Mouse (Mus musculus) hindbrain, embryonic 10.5 days (tissue): ENCODE measurements around the gene Myh8. TPM values are rescaled to one million over a fixed set of nuclear protein-coding genes. Genes with fewer than 3 reads are reported as not detected.

Experiments
- DNase-seq: peaks from one replicate; pipeline ENCODE4 v3.0.0-alpha.2; 2017; ENCODE audit warnings: low spot score
- H3K27ac ChIP-seq: fragments of 300-500 bp; sonication (generic); 2 replicates; pipeline ENCODE4 v1.5.1; 2016; ENCODE audit warnings: mild to moderate bottlenecking, moderate library complexity
- H3K27me3 ChIP-seq: fragments of 300-500 bp; sonication (generic); 2 replicates; pipeline ENCODE4 v1.6.1; 2016; ENCODE audit warnings: mild to moderate bottlenecking; ENCODE audit not compliant: poor library complexity, insufficient read depth, severe bottlenecking
- H3K36me3 ChIP-seq: fragments of 300-500 bp; sonication (generic); 2 replicates; pipeline ENCODE4 v1.6.1; 2016; ENCODE audit warnings: mild to moderate bottlenecking, moderate library complexity
- H3K4me1 ChIP-seq: fragments of 300-500 bp; sonication (generic); replicated peaks from 2 replicates; pipeline ENCODE4 v1.6.1; 2016; ENCODE audit warnings: mild to moderate bottlenecking
- H3K4me3 ChIP-seq: fragments of 300-500 bp; sonication (generic); 2 replicates; pipeline ENCODE4 v1.5.1; 2016; ENCODE audit warnings: mild to moderate bottlenecking, moderate library complexity
- H3K9me3 ChIP-seq: fragments of 300-500 bp; sonication (generic); 2 replicates; pipeline ENCODE4 v1.6.1; 2016; ENCODE audit warnings: mild to moderate bottlenecking, moderate library complexity
- WGBS: fragments of 180-500 bp; shearing (Covaris S2); methylation state at CpG from one replicate; pipeline ENCODE4 v1.1.7; 2016; 5-methylcytosine and 5-hydroxymethylcytosine counted together
- polyA plus RNA-seq: library from polyadenylated mRNA; unstranded; fragments of >200 nt; fragmentation: Nextera tagmentation; extraction: Ambion mirVana; gene quantifications from 2 replicates; pipeline ENCODE4 v1.2.1, GENCODE M21; 2016

Myh8 gene
- polyA plus RNA-seq, 1 experiment from 2014 or later = 0.03 TPM

GRCm38 (mm10) chr11:67321358-67321757 lies 44.4 kb downstream of the Myh8 start, which contains the start of gene Myh13:
TSS of gene Myh13 (plus strand) at chr11:67321658.
- Histone ChIP-seq H3K4me1 (no peaks in the 10 kb centered on the region), H3K27ac (no peak within 1 kb of the TSS), H3K9me3 (no peaks in the 10 kb centered on the region), H3K36me3 (no peaks in the 10 kb centered on the region), H3K27me3 (no peaks in the 10 kb centered on the region), H3K4me3 (no peak within 1 kb of the TSS)
- no peak for DNase-seq
- WGBS = 90% methylated on average over 7 of the region's 7 CpGs

GRCm38 (mm10) chr11:67326536-67326935 lies 49.6 kb downstream of the Myh8 start:
- Histone ChIP-seq H3K4me1 (peaks cover 5% of the 10 kb centered on the region; the same call in 1 of the 2 replicates), H3K4me3 (no peak overlapping the region), H3K36me3 (no peaks in the 10 kb centered on the region), H3K27ac (no peak overlapping the region), H3K9me3 (no peaks in the 10 kb centered on the region), H3K27me3 (no peaks in the 10 kb centered on the region)
- 56% methylated on average over 2 of the region's 2 CpGs for WGBS
- DNase-seq = no peak

GRCm38 (mm10) chr11:67344556-67344955 lies 67.6 kb downstream of the Myh8 start:
- no peak overlapping the region for H3K4me3 ChIP-seq
- no peak overlapping the region for H3K27ac ChIP-seq
- 0 out of 2 replicates have a peak, but pooled peaks cover 3% of the 10 kb centered on the region for H3K27me3 ChIP-seq
- no peaks in the 10 kb centered on the region for H3K9me3 ChIP-seq
- H3K4me1 ChIP-seq = 0 out of 2 replicates have a peak, but pooled peaks cover 2% of the 10 kb centered on the region
- no peaks in the 10 kb centered on the region for H3K36me3 ChIP-seq
- DNase-seq = no peak
- 52% methylated on average over 3 of the region's 3 CpGs for WGBS

GRCm38 (mm10) chr11:67345186-67345855 lies 68.4 kb downstream of the Myh8 start:
- H3K4me3 ChIP-seq = no peak overlapping the region
- H3K27me3 ChIP-seq = 0 out of 2 replicates have a peak, but pooled peaks cover 3% of the 10 kb centered on the region
- 0 out of 2 replicates have a peak, but pooled peaks cover 2% of the 10 kb centered on the region for H3K4me1 ChIP-seq
- H3K27ac ChIP-seq = no peak overlapping the region
- 65% methylated on average over 2 of the region's 2 CpGs for WGBS
- H3K36me3 ChIP-seq = no peaks in the 10 kb centered on the region
- no peak for DNase-seq
- no peaks in the 10 kb centered on the region for H3K9me3 ChIP-seq

GRCm38 (mm10) chr11:67345856-67346236 lies 68.9 kb downstream of the Myh8 start:
- no peaks in the 10 kb centered on the region for H3K36me3 ChIP-seq
- 0 out of 2 replicates have a peak, but pooled peaks cover 3% of the 10 kb centered on the region for H3K27me3 ChIP-seq
- 0 out of 2 replicates have a peak, but pooled peaks cover 2% of the 10 kb centered on the region for H3K4me1 ChIP-seq
- DNase-seq = no peak
- H3K4me3 ChIP-seq = no peak overlapping the region
- H3K9me3 ChIP-seq = no peaks in the 10 kb centered on the region
- no peak overlapping the region for H3K27ac ChIP-seq

- 0 out of 2 replicates have a peak, but pooled peaks cover 7% of the 10 kb centered on the region for H3K27me3 ChIP-seq
- peak; percentile 79 for DNase-seq
- no peaks in the 10 kb centered on the region for H3K36me3 ChIP-seq
- no peak overlapping the region for H3K27ac ChIP-seq
- WGBS = 55% methylated on average over 14 of the region's 14 CpGs
- no peak overlapping the region for H3K4me3 ChIP-seq
- H3K9me3 ChIP-seq = no peaks in the 10 kb centered on the region
- 0 out of 2 replicates have a peak, but pooled peaks cover 2% of the 10 kb centered on the region for H3K4me1 ChIP-seq
Observed at GRCm38 (mm10) chr11:67350153-67350768, 73.3 kb downstream of the Myh8 start.

- Histone ChIP-seq H3K4me3 (no peak overlapping the region), H3K4me1 (no peaks in the 10 kb centered on the region), H3K27me3 (0 out of 2 replicates have a peak, but pooled peaks cover 7% of the 10 kb centered on the region), H3K27ac (no peak overlapping the region), H3K36me3 (no peaks in the 10 kb centered on the region), H3K9me3 (no peaks in the 10 kb centered on the region)
- DNase-seq = no peak
- WGBS = 56% methylated on average over 4 of the region's 4 CpGs
Observed at GRCm38 (mm10) chr11:67353011-67353410, 76.1 kb downstream of the Myh8 start.

GRCm38 (mm10) chr11:67358031-67358430 lies 81.1 kb downstream of the Myh8 start:
- no peak overlapping the region for H3K27ac ChIP-seq
- no peak for DNase-seq
- no peak overlapping the region for H3K4me3 ChIP-seq
- WGBS = 80% methylated on average over 10 of the region's 10 CpGs
- no peaks in the 10 kb centered on the region for H3K4me1 ChIP-seq
- H3K36me3 ChIP-seq = no peaks in the 10 kb centered on the region
- no peaks in the 10 kb centered on the region for H3K9me3 ChIP-seq
- H3K27me3 ChIP-seq = no peaks in the 10 kb centered on the region

Other genes with a start within 250 kb of the Myh8 start
- 28.3 and 30.4 TPM in 2 replicates for gene Adprm, start 224.5 kb upstream of the Myh8 start, polyA plus RNA-seq
- 18.0 and 22.3 TPM in 2 replicates for gene Sco1, start 224.5 kb upstream of the Myh8 start, polyA plus RNA-seq
- 0.49 and 0.69 TPM in 2 replicates for gene Myh3, start 198.8 kb upstream of the Myh8 start, polyA plus RNA-seq
- gene Myh2, start 106.1 kb upstream of the Myh8 start, polyA plus RNA-seq = 0.02 TPM in 1 of 2 replicates, not detected in the other
- not detected in 2 replicates for gene Myh1, start 77.1 kb upstream of the Myh8 start, polyA plus RNA-seq
- not detected in 2 replicates for gene Myh4, start 39.1 kb upstream of the Myh8 start, polyA plus RNA-seq
- gene Myh13, start 44.5 kb downstream of the Myh8 start, polyA plus RNA-seq = not detected in 2 replicates
- gene Gas7, start 178.3 kb downstream of the Myh8 start, polyA plus RNA-seq = 3.5 and 4.2 TPM in 2 replicates